Mouse (Mus musculus) frontal cortex, adult 2 months (tissue): Measurements from ENCODE around the gene Rbm34. TPM values are rescaled to one million over a fixed set of nuclear protein-coding genes. Genes with fewer than 3 reads are reported as not detected.
A peak's percentile ranks its signal among the peaks of the same experiment; 100 is the strongest.
"Not testable (repeated sequence)": the region's sequence is repeated elsewhere in the genome, so short reads cannot be mapped to it uniquely, and the experiment has no call there.

Source experiments
- DNase-seq, 2 experiments: peaks; one replicate each; pipeline ENCODE4 v3.0.0; 2022; ENCODE audit warnings: low spot score in 1 of 2; ENCODE audit errors: extremely low spot score in 1 of 2
- polyA plus RNA-seq: library from polyadenylated mRNA; depleted of rRNA; stranded (reverse); fragments of >200 nt; gene quantifications from 2 replicates; pipeline ENCODE4 v1.2.3, GENCODE M21; 2012

Gene Rbm34
- polyA plus RNA-seq, 1 experiment = 11.6 TPM

DNA sequence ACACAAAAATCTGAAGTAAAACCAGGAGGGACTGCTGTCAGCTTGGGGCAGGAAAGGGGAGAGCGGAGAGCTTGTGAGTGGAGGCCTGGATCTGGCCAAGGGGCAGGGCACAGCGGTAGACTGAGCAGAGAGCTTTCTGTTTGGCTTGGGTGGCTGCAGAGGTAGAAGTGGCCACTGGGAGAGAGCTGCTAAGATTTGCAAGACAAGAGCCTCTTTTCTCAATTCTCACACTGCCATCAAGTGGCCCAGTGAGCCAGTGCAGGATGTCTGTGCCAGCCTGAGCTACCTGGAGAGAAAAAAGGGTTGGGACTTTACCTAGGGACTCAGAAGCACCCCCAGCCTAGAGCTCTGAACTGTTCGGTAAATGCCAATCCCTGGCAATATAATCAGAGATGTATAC, 50.0 kb downstream of the Rbm34 start:
- DNase-seq = peak; percentile 61 to 89

DNA sequence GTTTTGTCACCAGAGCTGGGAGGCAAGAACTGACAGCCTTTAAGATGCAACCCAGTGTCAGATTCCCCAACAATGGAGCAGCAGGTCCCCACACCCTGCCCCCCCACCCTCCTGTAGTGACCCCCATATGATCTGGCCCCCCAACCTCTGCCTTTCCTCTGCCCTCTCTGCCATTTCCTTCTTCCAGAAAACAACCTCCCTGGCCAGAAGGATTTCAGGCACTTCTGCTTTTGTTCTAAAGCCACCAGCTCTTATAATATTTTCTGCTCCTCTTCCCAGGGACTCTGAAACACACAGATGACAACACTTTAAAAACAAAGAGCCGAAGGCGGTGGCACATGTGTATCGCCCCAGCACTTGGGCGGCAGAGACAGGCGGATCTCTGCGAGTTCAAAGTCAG, 50.5 kb downstream of the Rbm34 start:
- no peak for DNase-seq

DNA sequence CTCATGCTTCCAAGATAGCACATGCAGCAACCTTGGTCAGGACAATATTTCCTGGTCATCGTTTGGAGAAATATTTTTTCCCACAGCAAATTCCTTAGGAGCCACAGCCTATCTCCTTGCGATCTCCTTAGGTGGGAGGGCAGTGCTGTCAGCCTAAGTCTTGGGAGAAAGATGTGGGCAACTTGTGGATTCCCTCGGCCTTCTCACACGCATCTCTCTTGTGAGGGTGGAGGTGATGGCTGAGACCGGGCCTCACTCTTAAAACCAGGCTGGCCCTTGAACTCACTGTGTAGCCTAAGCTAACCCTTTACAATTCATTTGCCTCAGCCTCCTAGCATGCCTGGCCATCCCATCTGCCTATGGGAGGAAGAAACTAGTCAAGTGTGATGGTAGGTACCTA, 51.2 kb downstream of the Rbm34 start:
- no peak for DNase-seq

DNA sequence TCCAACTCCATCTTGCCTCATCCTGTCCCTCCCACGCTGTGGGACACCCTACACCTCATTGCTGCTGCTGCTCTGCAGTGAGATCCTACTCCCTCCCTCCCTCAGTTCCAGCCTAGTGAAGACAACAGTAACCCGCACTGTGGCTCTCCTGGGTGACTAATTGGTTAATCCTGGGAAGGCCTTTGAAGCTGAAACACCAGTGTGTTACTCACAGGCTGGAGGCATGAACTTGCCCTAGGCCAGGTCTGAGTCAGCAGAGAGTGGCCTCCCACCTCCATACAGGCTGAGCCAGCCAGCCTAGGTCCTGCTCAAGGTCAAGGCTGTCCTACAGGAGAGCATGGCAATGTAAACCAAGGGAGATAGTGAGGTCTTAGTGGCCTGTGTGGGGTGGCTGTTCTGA, 51.6 kb downstream of the Rbm34 start:
- no peak for DNase-seq

DNA sequence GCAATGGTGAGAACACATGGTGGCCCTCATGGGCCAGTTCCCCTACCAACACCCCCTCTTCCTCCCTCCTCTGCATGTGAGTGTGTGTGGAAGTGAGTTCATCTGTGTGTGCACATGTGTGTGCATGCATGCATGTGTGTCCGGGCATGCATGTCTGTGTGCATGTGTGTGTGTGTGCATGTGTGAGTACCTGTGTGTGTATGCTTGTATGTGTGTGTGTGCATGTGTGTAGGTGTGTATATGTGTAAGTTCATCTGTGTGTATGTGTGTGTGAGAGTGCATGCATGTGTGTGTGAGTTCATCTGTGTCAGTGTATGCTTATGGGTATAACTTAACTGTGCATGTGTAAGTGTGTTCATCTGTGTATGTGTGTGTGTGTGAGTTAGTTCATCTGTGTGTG, 52.5 kb downstream of the Rbm34 start:
- no peak for DNase-seq

DNA sequence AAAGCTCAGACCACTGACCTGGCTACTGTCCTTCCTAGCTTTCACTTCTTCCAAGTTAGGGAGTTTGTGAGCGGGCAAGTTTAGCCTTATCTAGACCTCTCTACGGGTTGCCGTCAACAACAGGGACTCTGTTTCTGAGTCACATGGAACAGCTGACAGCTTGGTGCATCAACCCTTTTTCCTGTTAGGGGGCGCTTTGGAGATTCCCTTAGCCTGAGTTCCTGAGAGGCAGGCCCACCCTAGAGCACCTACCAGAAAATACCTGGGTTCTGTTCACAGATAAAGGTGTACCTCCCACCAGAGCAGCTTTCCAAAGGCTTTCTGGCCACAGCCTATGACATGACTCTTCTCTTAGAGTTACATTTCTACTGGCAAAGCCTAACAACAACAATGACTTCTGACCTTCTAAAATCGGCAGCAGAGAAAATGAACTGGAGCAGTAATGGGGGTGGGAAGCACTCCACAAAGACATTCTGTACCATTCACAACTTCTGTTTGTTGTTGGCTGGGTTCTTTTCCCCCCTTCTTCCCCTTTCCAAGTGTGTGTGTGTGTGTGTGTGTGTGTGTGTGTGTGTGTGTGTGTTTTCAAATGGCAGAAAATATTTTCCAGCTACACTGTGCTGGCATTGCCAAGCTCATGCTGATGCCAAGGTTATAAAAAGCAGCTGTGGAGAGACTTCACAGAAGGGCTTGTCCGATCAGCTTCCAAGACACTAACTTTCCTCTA, 53.5 kb downstream of the Rbm34 start:
- DNase-seq = no peak

DNA sequence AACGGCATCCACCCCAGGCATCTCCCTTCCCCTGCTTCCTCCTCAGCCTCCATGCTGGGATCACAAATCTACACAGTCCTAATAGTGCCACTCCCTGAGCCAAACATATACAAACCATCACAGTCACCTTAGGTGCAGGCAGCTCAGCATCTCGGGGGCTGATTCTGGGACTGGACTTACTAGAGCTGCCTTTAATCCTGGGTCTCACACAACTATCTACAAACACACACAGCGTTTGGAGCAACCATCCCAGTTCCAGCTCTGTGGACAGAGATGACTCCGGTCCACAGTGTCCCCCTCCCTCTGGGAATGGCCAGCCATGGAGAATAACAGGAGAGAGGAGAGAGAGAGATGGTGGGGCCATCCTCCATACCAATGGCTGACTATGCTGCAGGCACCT, 54.3 kb downstream of the Rbm34 start:
- DNase-seq = no peak

DNA sequence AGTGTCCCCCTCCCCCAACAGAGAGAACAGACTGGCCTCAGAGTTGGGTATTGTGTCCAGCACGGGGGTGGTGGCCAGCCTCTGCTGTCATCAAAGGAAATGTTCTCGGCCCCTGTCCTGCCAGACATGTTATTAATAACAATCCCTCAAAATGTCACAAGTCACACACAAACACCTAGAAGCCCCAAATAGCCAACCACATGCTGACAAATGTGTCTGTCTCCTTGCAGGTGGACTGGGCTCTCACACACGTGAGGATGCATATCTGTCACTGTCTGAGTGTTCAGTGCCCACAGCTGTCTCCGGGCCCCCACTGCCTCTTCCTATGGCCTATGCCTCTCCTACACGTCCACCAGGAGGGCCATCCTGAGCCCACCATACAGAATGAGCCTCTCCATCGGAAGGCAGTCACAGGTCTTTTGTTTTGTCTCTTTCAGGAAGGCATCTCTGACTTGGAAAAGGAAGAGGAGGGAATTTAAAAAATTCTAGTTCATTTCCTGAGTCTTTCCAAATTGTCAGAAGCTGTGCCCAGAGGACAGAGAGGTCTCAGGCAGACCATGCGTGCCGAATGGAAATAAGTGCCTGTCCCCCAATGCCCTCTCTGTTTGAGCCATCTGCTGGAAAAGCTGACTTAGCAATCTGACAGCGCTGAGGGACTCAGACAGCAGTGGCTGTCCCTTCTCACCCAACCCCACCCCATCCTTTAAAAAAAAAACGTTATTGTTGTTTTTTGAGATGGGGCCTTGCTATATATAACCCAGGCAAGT, 56.1 kb downstream of the Rbm34 start:
- DNase-seq = no peak

DNA sequence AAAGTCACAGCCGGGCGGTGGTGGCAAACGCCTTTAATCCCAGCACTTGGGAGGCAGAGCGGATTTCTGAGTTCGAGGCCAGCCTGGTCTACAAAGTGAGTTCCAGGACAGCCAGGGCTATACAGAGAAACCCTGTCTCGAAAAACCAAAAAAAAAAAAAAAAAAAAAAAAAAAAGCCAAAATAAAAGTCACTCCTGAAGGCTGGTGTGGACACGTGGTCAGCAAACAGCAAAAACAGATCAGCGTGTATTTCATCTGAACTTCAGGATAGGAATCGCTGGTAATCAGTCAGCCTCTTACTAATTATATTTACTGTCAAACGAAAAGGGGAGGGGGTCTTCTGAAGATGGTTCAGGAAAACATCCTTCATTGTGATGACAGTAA, 56.8 kb downstream of the Rbm34 start:
- not testable (repeated sequence) for DNase-seq

DNA sequence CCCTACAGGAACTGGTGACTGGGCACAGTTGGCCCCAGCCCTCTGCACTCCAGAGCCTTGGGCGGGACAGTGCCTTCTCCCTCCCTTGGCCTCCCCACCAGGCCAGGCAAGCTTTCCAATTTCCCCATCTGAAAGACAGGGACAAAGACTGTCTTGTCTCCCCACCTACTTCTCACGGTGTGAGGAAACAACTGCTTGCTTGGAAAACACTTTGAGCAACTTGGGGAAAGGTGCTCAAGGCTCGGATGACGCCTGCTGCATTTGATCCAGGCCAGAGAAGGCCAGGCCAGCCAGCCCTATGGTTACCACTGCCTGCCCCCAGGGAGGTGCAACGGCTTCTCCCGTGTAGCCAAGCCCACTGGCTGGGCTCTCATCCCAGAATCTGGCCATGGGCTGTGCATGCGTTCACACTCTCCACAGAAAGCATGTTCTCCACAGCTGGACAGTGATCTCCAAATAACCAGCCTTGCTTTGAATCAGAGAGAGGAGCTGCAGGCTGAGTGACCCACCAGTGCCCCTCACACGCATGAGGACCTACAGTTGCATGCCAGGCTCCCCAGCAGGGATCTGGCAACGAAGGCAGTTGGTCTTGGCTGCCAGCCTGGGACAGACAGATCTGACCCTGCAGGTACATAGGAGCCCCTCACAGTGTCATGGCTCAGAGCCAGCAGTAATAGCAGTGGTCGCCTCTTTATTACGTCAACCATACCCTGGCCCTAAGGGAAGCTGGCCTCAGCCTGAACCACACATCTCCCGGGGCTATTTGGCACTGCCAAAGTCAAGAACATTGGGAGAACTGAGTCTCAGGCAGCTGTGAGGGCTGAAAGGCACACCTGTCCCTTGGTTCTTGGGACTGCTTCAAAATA, 57.4 kb downstream of the Rbm34 start:
- DNase-seq = no peak

DNA sequence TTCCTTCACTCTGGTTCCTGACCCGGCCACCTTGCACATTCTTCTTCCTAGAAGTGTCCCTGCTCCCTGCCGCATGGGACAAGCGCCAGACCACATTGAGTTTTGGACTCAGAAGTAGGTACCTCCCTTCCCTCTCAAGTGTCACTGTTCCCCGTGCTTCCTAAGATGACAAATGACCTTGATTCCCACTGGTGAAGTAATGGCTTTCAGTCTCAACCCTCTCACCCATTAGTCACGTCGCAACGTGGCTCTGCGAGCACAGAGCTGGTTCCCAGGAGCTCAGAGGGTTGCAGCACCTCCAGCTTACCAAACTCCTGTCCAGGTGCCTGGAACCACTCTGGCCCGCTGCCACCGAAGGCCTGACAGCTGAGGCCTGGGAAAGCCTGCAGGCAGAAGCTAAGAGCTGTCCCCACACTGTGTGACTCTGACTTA, 61.5 kb downstream of the Rbm34 start:
- no peak for DNase-seq

DNA sequence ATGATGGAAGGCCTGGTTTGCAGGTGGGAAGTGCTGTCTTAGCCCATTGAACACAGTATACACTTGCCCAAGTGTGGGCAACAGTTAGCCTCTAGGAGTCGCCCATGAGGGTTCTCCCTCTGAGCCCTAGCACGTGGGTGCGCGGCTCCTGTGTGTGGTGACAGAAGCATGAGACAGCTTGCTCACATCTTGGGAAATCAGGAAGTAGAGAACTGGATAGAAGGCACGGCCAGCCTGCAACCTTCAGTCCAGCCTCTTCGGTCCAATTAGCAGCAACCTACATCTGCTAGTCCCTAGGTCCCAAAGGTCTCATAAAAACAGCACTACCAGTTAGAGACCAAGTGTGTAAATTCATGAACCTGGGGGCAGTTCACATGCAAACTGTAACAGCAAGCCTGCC, 62.1 kb downstream of the Rbm34 start:
- no peak for DNase-seq

DNA sequence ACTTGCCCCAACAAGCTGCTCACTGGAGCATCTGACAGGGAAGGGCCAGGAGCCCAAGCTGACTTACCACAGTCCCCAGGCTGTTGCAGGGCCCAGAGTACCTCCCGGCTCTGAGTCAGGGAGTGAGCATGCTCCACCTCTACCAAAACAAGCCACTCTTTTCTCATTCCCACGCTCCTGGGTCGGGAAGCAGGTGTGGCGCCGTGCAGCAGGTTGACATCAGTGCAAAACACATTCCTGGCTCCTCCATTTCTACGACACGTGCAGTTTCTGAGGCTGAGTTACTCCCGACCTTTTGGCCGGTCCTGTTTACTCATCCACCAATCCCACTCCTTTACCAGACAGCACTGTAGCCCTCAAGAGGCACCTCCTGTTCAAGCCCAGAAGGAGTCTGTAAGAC, 62.9 kb downstream of the Rbm34 start:
- no peak for DNase-seq

DNA sequence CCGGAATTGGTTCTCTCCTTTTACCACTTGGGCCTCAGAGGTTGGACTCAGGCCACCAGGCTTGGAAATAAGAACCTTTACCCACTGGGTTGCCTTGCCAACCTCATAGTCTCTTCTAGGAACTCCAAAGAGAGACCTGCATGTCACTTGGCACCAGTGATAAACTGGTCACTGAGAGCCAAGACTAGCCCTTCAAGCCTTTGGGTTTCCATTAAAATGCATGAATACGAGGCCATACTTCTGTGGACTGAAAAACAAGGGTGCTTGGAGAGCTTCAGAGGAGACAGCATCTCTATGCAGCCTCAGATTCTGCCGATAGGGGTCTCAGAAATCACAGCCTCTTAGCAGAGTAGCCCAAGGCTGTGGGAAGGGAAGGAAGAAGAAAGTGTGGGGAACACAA, 63.5 kb downstream of the Rbm34 start:
- peak in 1 of 2 experiments; percentile 42 for DNase-seq

DNA sequence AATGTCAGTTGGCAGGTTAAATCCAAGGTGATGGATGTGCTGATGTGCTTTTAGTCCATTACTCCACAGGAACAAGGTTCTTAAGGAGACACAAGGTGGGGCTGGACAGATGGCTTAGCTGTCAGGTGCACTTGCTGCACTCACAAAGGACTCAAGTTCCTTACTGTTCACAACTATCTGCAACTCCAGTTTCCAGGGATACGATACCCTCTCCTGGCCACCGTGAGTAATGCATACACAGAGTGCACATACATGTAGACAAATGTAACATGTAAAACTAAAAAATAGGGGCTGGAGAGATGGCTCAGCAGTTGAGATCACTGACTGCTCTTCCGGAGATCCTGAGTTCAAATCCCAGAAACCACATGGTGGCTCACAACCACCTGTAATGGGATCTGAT, 65.5 kb downstream of the Rbm34 start:
- no peak for DNase-seq

DNA sequence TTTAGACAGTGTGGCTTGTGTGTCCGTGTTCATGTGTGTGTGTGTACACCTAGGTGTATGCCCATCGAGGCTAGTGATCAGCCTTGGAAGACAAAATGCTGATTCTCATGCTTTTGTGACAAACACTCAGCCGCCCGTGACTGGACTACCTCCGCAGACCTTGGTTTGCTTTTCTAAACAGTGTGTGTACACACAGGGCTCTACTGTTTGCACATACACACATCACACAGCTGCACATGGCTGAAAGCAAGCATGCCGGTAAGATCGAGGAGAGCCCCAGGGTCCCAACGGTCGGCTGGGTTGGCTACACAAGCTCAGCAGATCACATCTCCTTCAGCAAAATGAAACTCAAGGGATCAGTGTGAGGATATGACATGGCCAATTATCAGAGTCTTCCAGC, 66.9 kb downstream of the Rbm34 start:
- DNase-seq = no peak

DNA sequence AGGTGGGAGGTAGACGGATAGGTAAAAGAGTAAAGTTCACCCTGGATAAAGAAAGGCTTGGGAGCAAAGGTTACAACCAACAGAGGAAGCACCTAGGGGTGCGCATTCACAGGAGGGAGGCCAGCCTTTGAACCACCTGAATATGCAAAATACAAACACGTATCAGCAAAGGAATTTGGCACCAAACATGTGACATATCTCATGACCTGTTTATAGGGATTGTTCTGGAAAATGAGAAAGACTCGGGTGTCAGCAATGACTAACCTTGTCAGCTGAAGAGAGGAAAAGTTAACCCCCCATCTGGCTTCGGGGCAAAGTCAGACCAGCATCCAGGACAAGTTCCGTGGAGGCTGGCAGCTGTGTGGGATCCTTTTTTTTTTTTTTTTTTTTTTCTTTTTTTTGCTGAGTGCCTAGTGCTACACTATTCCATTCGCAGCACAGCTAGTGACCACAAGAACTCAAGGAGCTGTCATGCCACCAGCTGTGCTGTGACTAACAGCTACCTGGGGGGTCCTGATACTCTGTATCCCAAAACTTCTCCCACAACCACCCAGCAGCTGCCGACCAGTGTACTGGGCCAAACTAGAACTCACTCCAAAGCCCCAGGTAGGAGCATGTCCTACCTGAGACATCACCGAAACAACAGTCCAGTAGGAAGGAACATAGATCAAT, 67.5 kb downstream of the Rbm34 start:
- no peak for DNase-seq

DNA sequence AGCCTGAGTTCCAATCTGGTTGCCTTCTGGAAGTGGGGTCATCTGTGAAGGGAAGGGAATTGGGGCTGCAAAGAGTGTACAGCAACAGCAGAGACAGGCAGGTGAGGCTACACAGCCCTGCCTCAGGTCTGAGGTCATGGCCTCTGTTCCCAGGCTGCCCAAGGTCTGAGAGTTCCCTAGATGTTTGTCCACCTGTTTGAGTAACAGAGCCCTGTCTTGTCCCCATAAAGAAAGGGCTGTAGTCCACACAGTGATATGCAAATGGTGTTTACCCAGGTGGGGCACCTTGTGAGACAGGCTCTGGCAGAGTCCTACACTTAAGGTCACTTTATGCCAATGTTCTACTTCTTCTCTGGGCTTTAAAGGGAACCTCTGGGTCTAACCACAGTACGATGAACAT, 69.3 kb downstream of the Rbm34 start:
- no peak for DNase-seq

DNA sequence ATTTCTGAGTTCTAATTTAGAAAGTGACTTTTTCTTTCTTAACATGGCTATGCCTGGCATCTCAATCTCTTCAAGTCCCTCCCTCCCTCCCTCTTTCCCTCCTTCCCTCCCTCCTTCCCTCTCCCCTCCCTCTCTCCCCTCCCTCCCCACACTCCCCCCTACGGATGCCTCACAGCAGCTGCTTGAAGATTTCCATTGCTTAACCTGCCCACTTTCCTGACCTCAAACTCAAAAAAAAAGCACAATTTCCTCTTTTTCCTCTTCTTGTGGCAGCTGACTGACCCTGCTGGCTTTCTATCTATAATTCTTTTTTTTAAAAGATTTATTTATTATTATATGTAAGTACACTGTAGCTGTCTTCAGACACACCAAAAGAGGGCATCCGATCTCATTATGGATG, 69.8 kb downstream of the Rbm34 start:
- DNase-seq = no peak
